Mouse (Mus musculus) retina, postnatal 7 days (tissue): ENCODE data around the gene Cfap97d2.

Experiments
- DNase-seq: peaks from one replicate; pipeline ENCODE4 v3.0.0-alpha.2; 2012; ENCODE audit warnings: low read depth, low spot score

Gene Cfap97d2

DNA sequence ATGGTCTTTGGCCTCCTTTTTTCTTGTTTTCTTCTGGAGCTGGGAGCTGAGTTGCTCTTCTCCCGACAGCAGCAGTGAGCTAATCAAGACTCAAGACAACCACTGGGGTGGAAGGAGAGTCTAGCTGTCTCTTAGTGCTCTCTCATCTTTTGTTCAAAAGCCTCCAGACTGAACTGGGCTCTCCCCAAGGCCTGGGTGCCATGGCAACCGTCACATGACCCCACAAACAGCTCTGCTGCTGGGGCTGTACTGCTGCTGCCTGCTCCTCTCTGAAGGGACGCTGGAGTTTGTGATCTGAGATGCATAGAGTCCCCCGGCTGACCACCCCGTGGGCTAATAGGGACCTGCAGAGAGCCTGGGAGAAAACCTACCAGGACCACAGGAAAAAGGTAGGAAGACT lies at the start of gene Cfap97d2:
Gene Cfap97d2 (plus strand): TSS at position 222 of the 400 bp plus-strand sequence.
- peak; percentile 40 for DNase-seq

- DNase-seq: peak; percentile 33
Observed at GRCm38 (mm10) chr8:13657479-13657878, 48.2 kb upstream of the Cfap97d2 start.

DNA sequence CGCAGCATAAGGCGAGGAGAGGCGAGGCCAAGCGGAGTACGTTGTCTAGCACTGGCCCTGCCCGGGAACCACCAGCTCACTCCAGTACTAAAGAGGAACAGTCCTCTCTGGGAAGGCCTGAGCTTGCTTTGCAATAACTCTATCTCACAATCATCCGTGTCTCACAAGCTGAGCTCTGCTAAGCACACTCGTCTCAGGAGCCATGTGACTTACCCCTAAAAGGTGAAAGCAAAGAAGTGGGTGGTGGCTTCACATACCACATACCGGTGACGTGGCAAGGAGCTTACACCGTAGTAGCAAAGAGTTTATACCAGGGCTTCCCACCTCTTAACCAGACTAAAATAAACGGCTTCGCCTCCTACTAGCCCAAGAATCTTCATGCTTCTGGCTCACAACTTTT lies 45.4 kb upstream of the Cfap97d2 start:
- DNase-seq: no peak

- no peak for DNase-seq
Observed at GRCm38 (mm10) chr8:13664711-13665210, 40.9 kb upstream of the Cfap97d2 start.

- DNase-seq: no peak
Observed at GRCm38 (mm10) chr8:13665538-13665937, 40.2 kb upstream of the Cfap97d2 start.

DNA sequence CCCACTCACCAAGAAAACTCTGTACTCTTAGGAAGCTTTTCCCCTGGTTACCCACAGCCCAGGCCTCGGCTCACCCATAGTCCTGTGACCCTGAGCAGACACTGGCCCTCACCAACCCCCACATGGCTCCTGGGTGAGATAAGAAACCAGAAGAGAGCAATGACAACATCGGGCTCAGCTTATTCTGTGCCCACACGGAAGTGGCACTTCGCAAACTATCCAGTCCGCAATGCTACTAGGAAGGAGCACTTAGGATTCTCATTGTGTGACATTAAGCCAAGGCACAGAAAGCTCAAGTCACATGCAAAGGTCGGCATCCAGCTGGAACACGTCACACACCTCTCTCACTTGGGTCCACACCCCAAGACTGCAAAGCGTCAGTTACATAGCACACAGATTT lies 39.7 kb upstream of the Cfap97d2 start:
- DNase-seq: no peak

DNA sequence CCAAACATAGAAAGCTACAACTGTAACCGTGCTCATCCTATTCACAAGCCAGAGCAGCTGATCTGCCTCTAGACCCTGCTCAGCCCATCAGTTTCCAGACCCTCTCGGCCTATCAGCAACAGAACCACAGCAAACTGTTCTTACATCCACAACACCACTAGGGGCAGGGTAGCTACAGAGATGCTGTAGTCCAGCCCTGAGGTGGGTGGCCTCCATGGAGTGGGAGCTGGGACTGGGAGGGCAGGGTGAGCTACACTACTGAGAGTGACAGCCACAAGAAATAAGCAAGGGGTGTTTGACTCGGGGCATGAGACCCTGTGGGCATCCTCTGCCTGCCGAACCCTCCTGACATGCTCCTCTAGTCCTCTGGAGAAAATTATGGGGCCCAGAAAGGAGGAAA lies 37.8 kb upstream of the Cfap97d2 start:
- DNase-seq: no peak

- DNase-seq: no peak
Observed at GRCm38 (mm10) chr8:13668367-13668766, 37.3 kb upstream of the Cfap97d2 start.

- no peak for DNase-seq
Observed at GRCm38 (mm10) chr8:13670011-13670471, 35.6 kb upstream of the Cfap97d2 start.

GRCm38 (mm10) chr8:13671246-13672003 lies 34.3 kb upstream of the Cfap97d2 start:
- no peak for DNase-seq

DNA sequence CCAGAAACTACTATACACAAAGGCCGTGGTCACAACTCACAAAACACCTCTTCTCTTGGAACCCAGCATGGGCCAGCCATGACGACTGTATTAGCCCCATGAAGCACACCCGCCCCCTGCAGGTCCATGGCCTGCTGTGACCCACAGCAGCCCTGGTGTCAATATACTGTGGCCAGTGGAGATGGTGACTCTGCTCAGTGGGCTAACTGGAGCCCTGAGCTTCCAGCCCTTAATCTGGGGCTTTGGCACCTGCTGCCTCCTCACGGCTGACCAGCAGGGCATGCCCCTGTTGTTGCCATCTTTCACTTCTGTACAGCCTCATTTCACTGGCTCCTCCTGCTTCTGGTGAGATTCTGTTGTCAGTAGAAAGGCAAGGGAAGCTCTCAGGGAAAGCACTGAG lies 32.5 kb upstream of the Cfap97d2 start:
- no peak for DNase-seq

DNA sequence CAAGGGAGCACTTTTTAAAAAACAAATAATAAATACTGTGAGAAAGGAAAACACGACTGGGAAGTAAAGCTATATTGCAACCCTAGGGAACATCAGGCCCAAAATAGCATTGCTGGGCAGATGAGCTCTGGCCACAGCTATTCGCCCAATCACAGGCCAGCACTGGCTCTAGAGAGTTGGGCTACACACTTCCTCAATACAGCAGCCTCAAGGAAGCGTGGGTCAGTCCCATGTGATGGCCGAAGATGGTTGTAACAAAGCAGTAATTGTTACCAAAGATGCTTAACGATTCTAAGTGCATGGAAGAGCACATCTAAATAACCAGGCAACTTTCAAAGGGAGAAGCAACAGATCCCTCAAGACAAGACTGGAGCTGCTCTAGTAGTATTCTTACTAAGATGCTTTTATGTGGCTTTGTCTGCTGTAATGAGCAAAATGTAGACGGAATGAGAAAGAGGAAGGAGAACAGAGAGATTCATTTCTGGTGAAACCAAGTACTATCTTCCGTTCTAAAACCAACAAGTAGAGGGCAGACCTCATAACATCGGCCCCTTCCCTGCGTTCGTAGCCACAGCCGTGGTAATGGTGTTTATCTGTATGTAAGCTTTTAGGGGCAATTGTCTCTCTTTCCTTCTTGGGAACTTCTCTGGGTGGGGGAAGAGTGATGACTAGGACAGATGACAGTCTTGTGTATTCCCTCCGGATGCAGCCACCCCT lies 31.2 kb upstream of the Cfap97d2 start:
- no peak for DNase-seq

DNA sequence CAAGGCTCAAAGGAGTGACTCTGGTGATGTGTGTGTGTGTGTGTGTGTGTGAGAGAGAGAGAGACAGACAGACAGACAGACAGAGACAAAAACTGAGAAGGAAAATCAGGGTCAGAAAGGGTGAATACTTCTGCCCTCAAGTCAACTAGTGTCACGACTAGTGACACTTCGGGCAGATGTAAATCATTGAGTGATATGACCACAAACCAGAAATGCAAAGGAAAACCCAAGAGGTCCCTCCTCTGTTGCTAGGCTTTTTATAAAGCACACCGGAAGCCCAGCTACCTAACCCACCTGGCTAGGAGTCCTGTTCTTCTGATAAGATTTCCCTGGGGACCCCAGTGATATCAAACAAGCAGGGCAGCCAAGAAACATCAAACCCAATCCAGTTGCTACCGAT lies 30.6 kb upstream of the Cfap97d2 start:
- DNase-seq: no peak

DNA sequence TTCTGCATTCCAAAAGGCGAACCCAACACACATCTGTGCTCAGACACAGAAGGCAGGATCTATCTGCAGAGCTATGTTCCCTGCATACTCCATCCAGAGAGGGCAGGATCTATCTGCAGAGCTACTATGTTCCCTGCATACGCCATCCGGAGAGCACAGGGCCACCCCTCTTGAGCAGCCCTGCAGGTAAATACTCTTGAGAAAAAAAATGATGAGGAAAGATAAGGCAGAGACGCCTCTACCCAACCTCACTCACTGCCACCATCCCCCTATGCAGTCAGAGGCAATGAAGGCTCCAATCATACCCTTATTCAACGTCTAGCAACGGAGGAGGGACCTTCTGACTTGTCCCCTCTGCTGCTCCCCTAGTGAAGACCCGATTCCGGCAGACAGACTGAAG lies 30.2 kb upstream of the Cfap97d2 start:
- DNase-seq: no peak

- DNase-seq: peak; percentile 32
Observed at GRCm38 (mm10) chr8:13676302-13676700, 29.4 kb upstream of the Cfap97d2 start.

DNA sequence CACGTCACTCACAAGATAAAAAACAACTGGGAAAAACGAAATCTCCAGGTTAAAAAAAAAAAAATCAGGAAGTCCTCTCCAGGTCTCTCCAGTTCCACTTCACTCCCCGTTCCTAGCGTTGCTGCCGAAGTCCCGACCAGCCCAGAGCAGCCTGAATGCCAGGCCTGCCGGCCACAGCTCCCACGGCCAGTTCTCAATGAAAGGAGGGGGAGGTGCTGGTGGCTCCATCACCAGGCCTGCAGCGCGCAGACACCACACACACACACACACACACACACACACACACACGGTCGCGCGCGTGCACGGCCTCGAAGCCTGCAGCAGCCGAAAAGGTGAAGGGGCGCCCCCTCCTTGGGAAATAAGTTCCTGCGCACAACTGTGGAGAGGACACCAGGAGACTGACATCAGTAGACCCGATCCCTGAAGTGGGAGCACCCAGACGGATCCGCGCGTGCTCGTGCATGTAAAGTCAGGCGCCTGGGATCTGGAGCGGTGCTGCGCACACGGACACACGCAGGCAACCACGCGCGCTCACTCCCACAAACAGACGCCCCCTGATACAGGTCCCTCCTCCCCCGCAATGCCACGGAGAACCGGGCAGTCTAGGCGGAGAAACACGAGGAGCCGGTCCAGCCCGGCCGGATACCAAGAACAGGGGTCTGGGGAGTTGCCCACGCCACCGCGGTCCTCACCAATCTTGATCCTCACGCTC lies 28.8 kb upstream of the Cfap97d2 start:
- peak; percentile 65 for DNase-seq

- DNase-seq: peak; percentile 90
Observed at GRCm38 (mm10) chr8:13677413-13677883, 28.2 kb upstream of the Cfap97d2 start, which contains the start of gene Rasa3. TSS of gene Rasa3 (minus strand) at chr8:13677603.

GRCm38 (mm10) chr8:13678182-13678581 lies 27.5 kb upstream of the Cfap97d2 start:
- no peak for DNase-seq

GRCm38 (mm10) chr8:13684131-13684530 lies 21.6 kb upstream of the Cfap97d2 start:
- no peak for DNase-seq

- no peak for DNase-seq
Observed at GRCm38 (mm10) chr8:13685674-13686314, 19.9 kb upstream of the Cfap97d2 start.

DNA sequence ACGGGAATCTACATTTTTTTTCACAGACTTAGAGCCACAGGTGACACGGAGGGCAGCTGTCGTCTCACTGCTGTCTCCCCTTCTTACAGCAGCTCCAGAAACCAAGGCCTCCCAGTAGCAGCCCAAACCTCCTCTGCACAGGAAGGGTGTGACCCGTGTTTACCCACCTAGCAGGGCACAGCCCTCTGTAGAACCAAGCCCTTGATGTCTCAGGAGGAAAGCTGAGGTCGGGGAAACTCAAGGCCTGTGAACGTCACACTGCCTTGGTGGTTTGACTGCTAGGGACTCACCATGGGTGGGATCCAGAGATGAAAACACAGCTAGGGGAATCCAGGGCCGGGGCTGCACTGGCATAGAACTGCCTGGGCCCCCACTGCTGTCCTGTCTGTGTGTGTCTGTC lies 19.3 kb upstream of the Cfap97d2 start:
- DNase-seq: no peak
